Mouse (Mus musculus) liver, adult 2 months (tissue): ENCODE data around the gene Fbxo7.

ENCODE experiments used
- CTCF ChIP-seq: fragments of 200-500 bp; IDR thresholded peaks from 2 replicates; pipeline ENCODE4 v1.5.1; 2011; ENCODE audit warnings: low read depth, low read length, control low read depth
- POLR2A ChIP-seq: fragments of 200-500 bp; IDR thresholded peaks from 2 replicates; pipeline ENCODE4 v1.6.1; 2011; ENCODE audit warnings: low read length, control low read depth; ENCODE audit not compliant: insufficient read depth; ENCODE audit errors: extremely low read depth

GRCm38 (mm10) chr10:86067911-86068310 is 46.1 kb downstream of the Fbxo7 start:
- no peak for TF ChIP-seq POLR2A
- no peak for TF ChIP-seq CTCF
